Mouse (Mus musculus) urinary bladder, postnatal 36 days (tissue): Measurements from ENCODE around the gene Taok1.
A peak's percentile ranks its signal among the peaks of the same experiment; 100 is the strongest.

Experiments used
- DNase-seq, 2 experiments: peaks; one replicate each; pipeline ENCODE4 v3.0.0; 2022; ENCODE audit warnings: low spot score in 2 of 2, mixed read lengths in 1 of 2

Gene Taok1

GRCm38 (mm10) chr11:77492311-77492871 is 115.2 kb downstream of the Taok1 start:
- DNase-seq, result no peak

DNA sequence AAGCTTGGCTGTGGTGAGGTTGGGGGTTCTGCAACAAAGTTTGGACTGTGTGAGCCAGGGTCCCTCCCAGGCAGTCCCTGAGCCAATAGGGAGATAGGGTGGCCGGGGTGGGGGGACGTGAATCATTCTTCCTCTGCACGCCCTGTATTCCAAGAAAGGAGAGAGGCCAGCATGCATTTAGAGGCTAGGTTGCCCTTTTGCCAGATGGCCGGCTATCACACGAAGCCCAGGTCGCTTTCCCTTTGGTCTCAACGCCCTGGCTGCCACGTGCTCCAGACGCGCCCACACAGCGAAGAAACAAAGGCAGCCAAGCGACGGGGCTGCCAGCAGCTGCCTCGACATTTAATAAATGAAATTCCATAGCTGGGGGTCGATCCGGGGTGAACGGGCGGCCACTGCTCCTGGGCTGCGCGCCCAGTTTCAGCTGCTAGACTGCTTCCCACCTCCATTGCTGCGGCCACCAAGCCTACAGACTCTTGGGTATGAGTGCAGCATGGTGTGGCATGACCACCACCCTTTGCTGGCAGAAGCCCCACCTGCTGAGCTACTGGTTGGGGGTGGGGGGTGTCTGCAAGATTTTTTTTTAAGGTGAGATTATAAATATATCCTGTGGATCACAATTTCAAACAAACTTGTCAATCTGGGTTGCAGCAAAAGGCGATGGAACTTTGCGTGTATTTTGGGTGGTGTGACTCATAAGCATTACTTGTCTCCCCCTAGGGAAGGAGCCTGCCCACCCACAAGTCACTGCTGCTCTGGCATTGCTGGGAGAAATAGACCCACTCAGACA is 115.9 kb downstream of the Taok1 start:
- DNase-seq, result peak; percentile 61 to 63

DNA sequence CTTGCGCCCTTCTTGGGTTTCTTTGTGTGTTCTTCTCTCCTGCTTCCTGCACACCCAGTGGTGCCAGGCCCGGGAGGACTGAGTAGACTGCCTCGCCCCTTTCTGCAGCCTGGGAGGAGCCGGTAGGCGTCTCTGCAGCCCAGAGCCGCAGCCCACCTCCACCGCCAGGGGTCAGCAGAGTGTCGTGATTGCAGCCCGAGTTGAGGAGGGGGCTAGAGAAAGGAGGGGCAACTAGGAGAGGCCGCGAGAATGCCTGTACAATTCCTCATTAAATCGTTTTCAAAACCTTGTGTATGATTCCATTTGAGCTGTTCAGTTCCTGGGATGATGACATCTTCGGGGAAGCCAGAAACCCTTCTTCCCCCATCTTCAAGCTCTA is 116.5 kb downstream of the Taok1 start:
- DNase-seq, result peak; percentile 77 to 87

- DNase-seq, result no peak
Measured at GRCm38 (mm10) chr11:77490451-77490850, 117.2 kb downstream of the Taok1 start.

DNA sequence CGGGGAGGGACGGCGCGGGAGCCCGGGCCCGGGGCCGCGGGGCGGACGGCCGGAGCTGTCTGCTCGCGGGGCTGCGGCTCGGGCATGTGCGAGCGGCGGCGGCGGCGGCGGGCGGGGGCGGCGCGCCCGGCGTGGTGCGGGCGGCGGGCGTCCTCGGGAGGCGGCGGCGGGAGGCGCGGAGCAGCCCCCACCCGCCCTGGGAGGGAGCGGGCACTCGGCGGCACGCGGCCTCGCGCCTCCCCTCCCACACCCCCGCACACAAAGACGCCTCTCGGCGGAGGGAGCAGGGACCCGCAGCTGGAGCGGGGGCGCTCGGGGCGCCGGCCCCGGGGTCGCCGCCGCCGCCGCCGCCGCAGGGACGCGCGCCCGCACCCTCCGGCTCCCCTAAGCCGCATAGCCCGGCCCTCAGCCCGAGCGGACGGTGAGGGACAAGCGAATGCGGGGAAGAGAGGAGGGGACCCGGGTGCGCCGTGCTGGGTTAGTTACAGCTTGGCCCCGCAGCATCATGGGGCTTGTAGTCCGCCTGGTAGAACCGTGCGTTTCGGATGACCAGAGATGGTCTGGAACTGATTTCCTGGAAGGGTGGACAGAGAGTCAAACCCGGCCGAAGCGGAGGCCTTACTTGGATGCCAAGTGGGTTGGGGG is 117.9 kb downstream of the Taok1 start, which contains the start of gene Ankrd13b:
Gene Ankrd13b (minus strand): TSS at position 88 of the 645 bp plus-strand sequence.
- peak; percentile 63 to 71 for DNase-seq

- no peak for DNase-seq
Measured at GRCm38 (mm10) chr11:77488771-77489581, 118.6 kb downstream of the Taok1 start.

DNA sequence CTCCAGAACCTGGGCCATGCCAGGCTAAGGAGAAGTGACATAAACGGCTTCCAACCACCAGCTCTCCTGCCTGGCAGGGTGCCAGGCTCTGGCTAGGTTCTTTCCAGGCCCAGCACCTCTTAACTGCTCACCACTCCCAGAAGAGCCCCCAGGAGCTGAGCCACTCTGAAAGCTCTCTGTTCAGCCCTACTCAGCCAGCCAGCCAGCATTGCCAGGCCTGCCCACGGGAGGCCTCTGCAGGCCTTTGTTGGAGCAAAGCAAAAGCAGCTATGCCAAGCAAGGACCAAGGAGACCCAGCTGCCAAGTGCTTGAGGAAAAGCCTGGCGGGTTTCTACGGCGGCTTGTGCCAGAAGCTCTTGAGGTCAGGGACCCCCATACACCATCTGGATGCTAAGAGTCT is 120.8 kb downstream of the Taok1 start:
- DNase-seq, result no peak

DNA sequence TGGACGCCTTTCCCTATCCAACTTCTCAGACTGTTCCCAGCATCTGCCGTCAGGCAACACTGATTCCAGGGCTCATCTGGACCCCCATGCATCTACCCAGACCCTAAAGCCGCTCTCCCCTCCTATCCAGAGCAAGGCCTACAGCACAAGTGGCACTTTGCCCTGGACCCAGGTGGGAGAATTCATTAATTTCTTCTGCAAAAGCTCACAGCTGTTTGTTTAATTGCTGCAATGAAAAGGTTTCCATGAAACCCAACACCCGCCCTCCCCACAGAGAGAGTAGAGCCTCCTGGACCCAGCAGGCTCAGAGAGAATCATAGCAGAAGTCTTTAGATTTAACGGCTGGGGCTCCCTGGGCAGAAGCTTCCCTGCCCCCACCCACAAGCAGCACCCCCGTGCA is 122.4 kb downstream of the Taok1 start:
- DNase-seq, result no peak

DNA sequence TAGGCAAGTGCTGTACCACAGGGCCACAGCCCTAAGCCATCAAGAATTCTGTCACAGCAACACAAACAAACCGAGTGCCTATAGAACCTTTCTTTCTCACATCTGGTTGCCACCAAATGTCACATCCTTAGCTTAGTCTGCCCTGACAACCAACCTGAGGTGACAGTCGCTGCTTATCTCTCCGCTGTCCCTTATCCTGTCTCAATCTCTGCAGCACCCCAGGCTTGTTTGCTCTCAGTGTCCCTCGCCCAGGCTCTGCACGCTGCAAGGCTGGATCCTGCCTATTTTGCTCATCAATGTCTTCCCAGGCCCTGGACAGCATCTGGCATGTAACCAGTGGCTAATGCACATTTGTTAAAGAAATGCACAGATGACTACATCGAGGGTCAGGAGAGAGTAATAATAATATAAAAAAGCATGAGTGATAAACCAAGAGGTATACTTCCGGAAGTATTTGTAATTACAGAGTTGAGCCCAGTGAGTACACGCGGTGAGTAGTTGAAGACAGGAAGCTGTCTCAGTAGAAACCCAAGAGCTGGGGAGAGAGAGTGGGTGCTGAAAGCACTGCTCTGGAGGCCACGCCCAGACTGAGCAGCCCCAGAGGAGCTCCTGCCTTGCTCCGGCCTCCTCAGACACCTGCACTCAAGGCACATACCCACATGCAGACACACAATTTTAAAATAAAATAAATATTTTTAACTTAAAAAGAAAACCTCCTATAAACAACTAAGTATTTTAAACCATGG is 123.9 kb downstream of the Taok1 start:
- DNase-seq, result no peak

DNA sequence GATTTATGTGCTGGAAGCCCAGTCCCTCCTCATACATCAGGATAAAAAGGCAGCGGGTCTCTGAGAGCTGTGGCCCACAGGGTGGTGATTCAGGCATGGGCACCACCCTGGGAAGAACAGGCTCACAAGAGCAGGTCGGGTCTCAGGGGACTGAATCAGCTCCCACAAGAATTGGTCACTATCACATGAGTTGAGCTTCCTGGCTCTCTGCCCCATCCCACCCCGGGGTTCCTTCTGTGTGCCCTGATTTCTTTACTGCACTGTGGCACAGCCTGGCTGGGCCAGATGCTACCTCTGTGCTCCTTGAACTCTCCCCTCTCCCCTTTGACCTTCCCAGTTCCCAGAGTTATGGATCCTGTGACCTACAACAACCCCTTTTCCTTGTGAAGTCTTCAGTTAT is 124.6 kb downstream of the Taok1 start:
- DNase-seq, result no peak
